Mouse (Mus musculus) urinary bladder, postnatal 4 days (tissue): ENCODE measurements around the gene Senp1.

Source experiments
- DNase-seq, 2 experiments: peaks; one replicate each; pipeline ENCODE4 v3.0.0; 2021 to 2022; ENCODE audit warnings: low spot score in 2 of 2

The Senp1 gene

DNA sequence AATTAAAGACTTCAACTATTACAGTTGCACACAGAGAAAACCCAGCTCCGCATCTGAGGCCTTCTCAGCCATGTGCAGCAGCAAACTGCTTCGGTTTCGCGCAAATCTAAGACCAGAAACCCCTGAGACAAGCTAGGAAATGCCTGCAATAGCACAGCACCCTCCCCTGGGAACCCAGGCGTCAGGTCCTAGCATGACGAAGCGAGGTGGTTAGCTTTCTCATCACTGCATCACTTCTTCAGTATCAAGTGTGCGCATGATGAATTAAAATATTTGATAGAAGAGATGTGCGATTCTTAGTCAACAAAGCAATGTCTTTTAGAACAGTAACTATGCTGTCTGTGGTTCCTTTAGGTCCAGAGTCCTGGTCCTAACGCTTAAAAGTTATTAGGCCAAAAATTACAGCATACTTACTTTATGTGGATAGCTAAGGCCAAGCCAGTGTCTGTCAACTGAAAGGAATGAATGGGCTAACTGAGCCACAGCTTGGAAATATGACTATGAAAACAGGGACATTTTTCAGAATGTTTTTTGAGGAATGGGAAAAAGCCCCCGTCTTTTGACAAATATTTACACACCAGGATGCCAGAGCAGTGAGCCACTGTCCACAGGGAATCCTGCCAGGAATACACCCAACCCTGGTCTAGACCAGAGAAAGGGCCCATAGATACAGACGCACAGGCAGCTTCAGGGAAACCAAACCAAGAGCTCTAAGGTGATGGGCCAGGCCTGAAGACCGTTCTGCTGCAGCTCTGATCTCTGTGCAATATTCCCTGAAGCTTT is 44.4 kb downstream of the Senp1 start:
- no peak for DNase-seq

DNA sequence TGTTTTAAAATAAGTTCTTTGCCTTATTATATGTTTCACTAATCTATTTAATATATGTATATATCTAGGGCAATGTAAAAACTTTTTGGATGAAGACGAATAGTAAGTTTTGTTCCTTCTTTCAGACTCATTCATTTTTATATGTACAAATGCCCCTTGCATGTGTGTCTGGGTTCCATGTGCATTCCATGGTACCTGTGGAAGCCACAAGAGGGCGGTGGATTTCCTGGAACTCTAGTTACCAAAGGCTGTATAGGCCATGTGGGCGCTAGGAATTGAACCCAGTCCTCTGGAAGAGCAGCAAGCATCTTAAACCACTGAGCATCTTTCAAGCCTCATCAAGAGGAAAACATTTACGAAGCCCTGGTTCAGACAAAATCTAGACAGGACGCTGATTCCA is 49.2 kb downstream of the Senp1 start:
- no peak for DNase-seq

DNA sequence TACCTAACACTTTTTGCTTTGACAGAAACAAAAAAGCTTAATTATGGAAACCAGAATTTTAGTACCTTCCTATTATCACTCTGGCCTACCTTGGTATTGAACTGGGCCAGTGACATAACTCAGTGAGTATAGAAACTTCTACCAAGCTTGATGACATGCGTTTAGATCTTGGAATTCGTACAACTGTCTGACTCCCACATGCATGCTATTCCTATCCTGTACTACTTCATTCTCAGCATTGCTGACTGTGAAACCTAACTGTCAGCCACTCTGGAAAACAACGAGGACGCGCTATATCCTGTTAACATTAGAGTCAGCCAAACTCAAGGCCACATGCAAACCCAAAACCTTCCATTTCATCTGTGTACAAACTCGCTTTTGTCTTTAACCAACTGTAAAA is 49.6 kb downstream of the Senp1 start:
- DNase-seq, result no peak

DNA sequence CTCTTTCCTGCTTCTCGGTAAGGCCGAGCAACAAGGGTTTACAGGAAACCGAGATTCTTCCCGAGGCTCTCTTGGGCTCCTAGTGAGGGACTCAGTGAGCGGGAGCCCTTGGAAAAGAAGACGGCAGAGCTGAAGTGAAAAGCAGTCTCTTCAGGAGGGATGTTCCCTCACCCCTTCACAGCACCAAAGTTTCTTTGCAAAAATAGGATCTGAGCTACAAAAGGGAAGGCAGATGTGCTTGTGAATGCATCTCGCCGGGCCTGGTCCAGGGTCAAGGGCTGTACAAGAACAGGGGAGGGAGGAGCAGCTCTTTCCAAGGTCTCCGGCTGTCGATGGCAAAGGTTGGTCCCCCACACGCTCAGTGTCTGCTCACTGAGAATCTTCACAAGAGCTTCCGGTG is 51.0 kb downstream of the Senp1 start:
- DNase-seq, result no peak

DNA sequence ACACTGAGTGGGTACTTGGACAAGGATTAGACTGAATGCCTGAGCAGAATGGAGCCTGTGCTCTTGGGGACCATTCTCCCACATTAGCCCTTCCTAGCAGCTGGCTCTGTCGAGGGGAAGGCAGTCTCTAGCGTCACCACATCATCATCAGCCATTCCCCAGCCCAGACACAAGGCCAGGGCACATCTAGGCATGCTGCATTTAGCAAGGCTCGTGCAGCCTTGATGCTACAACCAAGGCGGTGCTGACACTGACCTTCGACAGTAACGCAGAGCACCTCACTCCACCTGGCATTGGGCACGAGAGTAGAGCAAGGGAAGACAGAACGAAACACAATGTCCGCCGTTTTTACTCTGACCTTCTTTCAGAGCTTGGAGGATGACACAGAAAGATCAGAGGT is 53.9 kb downstream of the Senp1 start:
- DNase-seq, result no peak

DNA sequence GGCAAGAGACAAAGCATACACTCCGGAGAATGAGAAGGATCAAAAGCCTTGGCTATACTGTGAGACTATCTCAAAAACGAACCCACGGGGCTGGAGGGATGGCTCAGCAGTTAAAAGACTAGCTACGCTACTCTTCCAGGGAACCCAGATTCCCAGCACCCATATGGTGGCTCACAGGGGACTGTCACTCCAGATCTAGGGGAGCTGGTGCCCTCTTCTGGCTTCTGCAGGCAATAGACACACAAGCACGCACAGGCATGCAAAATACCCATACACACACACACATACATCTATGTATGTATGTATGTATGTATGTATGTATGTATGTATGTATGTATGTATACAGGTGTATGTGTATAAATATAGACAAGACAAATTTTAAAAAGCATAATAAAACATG is 57.0 kb downstream of the Senp1 start:
- DNase-seq, result no peak

DNA sequence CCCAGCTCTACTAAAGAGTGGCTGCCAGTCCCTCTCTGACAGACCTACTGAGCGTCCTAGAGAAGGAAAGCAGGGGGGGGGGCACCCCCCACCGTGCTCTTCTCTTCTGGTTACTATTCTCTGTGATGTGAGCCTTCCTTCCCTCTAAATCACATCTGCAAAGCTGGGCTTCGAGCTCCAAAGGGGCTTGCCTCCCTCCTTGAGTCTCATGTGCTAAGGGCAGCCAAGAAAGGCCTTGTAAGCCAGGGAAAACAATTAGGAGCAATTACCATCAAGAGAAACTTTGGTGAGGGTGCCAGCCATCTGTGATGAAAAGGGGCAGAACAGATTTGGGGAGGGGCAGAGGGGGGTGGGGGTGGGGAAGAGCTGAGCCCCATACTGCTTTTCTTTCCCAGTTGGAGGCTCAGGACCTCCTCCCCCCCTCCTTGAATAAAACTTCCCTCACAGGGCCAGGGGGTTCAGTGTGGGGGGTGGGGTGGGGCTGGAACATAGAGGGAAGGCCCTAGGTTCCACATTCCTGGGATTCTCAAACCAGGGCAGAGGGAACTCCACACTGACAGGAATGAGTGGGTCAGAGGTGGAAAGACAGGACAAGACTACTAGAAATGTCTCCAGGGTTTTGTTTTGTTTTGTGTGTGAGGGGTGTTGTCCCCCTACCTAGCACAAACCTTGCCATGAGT is 58.3 kb downstream of the Senp1 start:
- no peak for DNase-seq

DNA sequence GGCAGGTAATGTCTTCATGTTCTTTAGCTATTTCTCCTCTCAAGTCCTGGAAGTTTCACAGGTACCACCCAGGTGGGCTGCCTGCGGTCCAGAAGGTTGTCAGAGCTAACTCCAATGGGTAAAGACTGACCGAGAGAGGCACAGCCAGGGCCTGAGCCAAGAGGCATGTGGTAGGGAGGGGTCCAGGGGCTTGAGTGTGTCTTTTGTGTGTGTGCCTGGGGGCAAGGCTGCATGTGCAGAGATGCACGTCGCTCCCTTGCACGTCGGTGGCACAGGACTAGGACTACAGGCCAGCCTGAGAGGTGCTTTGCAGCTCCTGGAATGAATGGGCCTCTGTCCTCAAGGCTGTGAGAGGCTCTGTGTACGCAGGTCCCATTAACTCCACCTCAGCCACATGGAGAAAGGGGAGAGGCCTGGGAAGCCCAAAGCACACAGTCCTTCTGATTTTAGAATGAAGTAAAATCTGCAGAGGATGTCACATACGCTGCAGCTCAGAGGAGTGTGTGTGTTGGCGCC is 60.3 kb downstream of the Senp1 start:
- no peak for DNase-seq

DNA sequence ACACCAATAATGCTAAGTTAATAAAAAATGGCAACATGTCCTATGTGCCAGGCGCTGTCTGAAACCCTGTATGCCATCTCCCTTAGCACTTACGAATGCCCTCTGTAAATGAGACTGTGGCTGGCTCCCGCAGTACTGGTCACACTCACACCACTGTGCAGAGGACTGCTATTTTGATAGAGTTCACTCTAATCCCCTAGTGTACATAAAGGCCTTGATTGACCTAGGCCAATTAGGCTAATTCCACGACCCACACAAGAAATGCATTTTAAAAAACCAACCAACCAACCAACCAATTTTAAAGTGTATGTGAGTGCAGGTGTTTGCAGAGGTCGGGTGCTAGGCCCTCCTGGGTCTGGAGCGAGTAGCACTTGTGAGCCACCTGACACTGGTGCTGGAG is 63.7 kb downstream of the Senp1 start:
- no peak for DNase-seq

DNA sequence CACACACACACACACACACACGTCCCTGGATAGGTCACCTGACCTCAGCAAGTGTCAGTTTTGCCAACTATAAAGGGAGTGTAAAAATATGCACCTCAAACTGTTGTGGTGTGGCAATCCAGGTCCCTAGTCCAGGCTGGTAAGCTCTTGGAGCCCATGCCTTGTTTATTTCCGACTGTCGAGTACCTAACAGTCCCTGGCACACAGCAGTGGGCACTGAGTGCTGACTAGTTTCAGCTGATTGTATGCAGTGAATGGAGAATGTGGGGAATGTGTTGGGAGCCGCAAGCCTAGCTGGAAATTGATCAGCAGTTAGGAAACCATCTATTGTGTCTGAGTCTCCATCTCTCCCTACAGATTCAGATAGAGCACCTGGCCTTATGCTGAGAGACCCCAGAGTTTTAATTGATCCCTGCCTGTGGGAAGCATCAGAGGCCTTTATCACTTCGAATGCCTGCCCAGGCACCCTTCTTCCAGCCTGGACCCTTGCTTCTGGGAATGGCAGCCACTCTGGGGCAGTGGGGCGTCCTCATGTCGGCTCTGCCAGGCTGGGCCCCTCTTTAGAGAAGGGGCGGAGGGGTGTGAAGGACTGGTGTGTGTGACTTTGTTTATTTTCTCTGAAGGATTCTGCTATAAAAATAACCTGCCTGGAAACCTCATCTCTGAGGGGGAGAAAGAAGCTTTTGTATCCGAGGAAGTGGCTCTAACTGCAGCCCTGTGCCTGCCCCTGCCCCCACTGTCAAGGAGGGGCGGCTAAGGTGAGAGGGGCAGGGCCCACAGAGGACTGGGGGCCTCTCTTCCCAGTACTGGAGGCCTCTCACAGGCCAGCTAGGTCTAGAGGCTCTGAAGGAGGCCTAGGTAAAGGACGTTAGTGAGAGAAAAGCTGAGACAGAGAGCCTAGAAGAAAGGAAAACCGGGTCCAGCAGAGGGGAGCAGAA is 66.3 kb downstream of the Senp1 start:
- DNase-seq, result no peak

DNA sequence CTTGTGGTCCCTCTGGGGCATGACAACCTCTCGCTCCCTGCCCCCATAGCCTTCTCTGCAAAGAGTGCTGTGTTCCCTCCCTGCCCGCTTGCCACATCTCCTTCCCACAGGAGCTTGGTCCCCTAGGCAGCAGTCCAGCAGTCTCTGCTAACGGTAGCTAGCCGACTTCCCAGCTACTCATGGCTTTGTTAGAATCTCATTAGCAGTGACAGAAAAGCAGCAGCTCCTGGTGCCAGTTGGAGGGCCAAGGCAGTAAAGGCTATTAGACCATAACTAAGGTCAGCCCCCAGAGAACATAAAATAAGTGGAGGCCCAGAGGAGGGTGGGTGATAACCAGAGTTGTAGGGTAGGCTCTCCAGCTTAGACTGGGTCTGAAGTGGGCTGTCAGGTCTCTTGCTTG is 67.9 kb downstream of the Senp1 start:
- no peak for DNase-seq

DNA sequence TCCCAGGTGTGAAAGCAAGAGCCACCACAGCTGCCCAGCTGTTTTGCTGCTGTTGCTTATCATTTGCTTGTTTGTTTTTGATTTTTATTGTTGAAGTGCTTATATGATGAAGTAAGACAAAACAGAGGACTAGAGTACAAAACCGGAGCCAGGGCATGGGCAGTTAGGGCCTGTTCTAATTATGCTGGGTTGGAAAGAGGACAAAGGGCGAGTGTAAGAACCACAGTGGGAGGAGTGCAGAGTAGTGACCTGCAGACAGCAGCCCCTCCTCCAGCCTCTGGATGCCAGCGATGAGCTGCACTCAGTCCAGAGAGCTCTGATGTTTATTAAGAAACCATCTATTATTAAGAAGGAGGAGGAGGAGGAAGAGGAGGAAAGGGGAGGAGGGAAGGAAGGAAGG is 70.4 kb downstream of the Senp1 start:
- no peak for DNase-seq

DNA sequence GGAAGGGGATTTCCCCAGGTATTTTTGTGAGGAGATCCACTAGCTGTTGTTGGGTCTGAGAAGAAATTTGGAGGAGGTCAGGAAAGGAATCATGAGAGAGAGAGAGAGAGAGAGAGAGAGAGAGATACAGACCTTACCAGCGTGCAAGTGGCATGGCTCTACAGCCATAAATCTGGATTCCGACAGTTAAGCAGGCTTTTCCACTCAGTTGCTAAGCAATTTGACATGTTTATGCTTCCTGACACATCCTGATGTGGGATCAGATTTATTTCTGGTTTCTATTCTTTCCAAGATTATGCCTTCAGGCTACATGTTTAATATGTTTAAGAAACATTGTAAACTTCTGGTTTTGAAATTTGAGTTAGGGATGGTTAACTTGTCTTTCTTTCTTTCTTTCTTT is 71.7 kb downstream of the Senp1 start:
- no peak for DNase-seq

DNA sequence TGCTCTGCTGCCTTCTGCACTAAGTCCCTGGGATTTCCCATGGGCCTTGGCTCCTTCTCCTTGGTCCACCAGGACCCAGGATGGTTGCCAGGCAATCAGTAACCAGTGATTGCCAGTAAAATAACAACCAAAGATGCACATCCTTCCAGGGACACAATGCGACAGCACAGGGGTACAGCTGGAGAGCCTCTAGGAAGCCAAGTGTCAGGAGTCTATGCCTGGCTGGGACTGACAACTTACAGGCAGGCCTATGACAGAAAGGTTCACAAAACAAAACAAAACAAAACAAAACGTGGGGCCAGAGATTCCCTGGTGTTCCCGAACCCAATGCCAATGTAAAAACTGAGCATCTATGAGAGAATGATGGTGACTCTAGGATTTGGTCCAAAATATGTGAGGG is 74.5 kb downstream of the Senp1 start:
- no peak for DNase-seq

DNA sequence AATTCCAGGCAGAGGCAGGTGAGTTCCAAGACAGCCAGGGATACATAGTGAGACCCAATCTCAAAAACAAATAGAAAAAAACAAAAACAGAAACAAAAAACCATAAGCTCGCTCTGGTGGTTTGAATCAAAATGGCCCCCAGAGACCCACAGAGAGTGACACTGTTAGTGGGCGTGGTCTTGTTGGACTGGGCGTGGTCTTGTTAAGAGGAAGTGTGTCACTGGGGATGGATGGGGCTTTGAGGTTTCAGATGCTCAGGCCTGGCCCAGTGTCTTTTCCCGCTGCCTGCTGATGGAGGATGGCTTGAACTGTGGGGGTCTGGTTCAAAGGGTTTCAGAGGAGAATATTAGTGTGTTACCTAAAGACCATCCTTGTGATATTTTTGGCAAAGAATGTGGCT is 75.6 kb downstream of the Senp1 start:
- no peak for DNase-seq

DNA sequence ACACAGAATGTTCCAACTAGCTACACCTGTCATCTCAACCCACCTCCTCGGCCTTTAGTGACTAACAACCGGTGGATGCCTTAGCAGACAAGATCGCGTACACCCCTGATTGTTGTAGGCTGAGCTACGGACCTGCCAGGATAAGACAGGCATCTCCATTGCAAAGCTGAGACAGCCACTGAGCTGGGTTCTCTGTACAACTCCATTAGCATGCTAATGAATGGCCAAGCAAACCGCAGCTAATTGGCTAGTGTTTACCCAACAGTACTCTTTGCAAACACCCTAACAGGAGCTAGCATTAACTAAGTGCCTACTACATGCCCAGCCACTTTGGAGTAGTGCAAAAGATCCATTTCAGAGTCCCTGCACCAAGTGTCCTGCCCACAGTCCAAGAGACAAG is 80.7 kb downstream of the Senp1 start:
- DNase-seq, result no peak

DNA sequence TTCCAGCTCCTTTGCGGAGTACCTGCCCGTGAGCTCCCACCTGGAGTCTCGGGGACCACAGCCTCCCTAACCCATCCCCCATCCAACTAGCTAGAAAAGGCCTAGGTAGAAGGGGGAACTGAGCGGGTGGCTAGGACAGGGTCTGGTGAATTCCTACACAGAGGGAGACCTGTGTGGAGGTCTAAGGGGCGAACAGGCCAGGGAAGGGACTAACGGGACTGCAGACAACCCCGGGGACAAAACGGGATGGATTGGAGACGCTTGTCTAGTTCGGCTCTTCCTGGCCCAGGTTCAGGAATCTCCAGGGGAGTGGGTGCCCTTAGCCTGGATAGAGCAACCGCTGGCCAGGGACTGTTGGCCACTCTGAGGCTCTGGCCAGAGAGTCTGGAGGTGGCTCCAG is 88.4 kb downstream of the Senp1 start:
- DNase-seq, result no peak

DNA sequence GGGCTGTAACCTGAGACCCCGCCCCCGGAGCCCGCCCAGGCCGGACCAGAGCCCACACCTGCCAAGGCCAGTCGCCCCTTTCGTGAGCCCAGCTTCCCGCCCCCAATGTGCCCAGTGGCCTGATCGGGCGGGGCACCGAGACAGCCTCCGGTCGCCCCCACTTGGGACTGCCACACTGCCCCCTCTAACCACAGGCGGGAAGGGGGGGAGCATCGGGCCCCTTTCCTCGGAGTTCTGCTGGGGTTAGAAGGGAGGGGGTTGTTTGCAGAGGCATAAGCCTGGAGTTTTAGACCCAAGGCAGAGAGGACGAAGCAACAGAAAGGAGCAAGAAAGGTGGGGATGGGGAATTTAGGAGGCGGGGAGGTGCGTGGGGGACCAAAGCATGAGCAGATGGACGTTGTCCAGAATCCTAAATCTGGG is 88.8 kb downstream of the Senp1 start:
- DNase-seq, result no peak

DNA sequence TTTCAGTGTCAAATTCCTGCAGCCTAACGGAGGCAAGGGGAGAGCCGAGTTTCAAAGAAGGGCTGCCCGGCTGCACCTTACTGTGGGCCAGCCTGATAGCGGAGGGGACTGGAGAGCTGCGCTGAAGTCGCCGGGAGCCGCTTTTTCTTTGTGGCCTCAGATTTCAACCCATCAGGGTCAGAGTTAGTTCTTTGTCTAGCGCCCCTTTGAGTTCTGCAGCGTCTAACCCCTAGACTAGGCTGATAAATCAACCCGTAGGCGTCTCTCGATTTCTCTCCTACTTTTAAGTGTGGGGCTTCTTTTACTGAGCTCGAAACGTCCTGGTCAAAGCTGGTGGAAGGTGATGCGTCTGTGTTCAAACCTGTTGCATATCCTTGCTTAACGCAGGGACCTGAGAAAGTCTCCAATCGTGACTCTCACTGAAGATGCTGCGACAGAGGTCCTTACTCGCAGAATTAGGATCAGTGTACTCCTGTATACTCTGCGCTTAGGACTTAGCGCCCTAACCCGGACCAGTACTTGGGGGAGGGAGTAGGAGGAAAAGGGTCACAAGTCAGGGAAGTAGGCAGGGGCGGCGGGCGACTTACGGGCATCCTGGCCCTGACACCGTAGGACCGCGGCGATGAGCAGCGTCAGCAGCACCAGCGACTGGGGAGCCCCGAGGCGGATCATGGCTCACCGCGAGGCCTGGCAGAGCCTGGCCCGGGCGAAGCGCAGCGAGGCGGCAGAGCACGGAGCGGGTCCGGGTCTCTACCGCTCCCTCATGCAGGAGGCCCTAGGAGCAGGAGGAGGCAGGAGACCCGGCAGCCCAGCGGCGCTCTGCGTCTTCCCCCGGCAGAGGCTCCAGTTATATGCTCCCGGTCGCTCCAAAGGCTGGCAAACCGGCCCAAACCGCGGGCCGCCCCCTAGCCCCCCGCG is 89.5 kb downstream of the Senp1 start, which contains the start of gene Col2a1:
Gene Col2a1, minus strand, starts transcription at position 874 of the 918 bp plus-strand sequence.
- no peak for DNase-seq

DNA sequence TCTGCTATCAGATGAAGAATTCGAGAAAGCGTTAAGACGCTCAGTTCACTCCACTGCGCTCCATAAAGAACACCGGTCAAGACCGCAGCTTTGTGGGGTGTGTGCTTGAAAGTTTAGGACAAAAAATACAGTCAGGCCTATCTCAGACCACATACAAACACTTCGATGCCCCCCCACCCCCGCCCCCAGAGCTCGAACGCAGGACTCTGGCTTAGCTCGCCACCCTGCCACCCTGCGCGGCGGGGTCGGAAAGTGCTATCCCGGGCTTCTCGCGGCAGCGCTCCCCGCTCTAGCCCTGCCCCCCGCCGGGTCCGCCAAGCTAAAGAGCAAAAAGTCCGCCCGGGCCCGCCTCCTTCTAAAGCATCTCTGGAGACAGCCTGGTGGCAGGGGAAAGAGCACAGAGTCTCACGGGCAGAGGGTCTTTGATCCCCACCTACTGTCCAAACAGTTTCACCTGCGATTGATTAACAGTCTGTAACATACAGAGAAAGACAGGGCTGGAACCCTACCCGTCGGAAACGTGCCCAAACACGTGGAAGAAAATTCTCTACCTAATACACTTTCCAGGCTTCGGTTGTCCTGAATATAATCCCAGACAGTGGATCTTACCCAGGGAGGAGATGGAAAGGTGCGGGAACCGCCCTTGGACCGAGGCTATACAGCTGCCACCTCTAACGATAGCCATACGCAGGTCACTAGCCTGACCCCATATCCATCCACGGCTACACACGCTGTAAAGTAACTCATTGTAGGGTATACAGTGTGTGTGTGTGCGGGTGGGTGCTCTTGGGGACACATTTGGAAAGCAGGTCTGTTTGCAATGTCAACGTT is 90.3 kb downstream of the Senp1 start:
- DNase-seq, result no peak
